In the genomic region with DNA sequence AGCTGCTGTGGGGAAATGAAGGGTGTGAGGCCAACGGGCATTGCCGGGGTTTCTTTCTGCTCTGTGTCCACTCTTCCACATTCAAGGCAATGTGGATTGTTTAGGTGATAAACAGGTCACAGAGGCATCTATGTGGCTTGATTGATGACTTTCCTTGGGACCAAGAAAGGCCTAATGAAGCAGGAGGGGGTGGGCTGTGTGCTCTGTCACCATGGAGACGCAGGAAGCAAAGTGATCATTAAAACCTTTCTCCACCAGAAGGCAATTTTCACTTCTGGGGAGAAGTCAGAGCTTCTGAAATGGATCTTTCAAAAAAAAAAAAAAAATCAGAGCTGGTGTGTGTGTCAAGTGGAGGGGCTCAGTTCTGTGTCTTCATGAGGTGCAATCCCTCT, we compare ENCODE assay signal across 10 mouse cellular contexts. TPM values are rescaled to one million over a fixed set of nuclear protein-coding genes. Genes with fewer than 3 reads are reported as not detected.
DNase-seq lines count a peak whose midpoint lies in the region; ATAC-seq and TF ChIP-seq lines count a peak whose summit lies in the region.
"Had no signal": no experiment of that assay in that cellular context is flagged by ENCODE, and none has a peak within 500 bp of the region (broad histone marks: within the 10 kb centered on the region; RNA-seq: fewer than 3 reads in every experiment).

No protein-coding gene starts in this region.

- no peaks in the 10 kb centered on the region for H3K9me3 ChIP-seq in forebrain, embryonic 10.5 days
- no peaks in the 10 kb centered on the region for H3K9me3 ChIP-seq in hindbrain, embryonic 15.5 days
- H3K9me3 ChIP-seq in midbrain, embryonic 16.5 days (replicated peaks; ENCODE audit: control insufficient read depth, low read length, poor library complexity, severe bottlenecking) = no peaks in the 10 kb centered on the region
- H3K9me3 ChIP-seq: liver, embryonic 13.5 days had no signal

- peaks cover 58% of the 10 kb centered on the region for H3K4me1 ChIP-seq in cerebellum, adult 2 months (ENCODE audit: control insufficient read depth, insufficient read depth, low read length)
- peaks cover 27% of the 10 kb centered on the region for H3K4me1 ChIP-seq in forebrain, embryonic 10.5 days
- H3K4me1 ChIP-seq in hindbrain, embryonic 15.5 days (replicated peaks) = peaks cover 24% of the 10 kb centered on the region
- peaks cover 26% of the 10 kb centered on the region for H3K4me1 ChIP-seq in midbrain, embryonic 16.5 days (ENCODE audit: control insufficient read depth, insufficient read depth, low read length)
- H3K4me1 ChIP-seq: liver, embryonic 13.5 days had no signal

- H3K4me2 ChIP-seq in hindbrain, embryonic 15.5 days = peak overlapping the region; percentile 81
- H3K4me2 ChIP-seq in midbrain, embryonic 16.5 days (ENCODE audit: low read length) = peak overlapping the region; percentile 86
- H3K4me2 ChIP-seq: liver, embryonic 13.5 days had no signal

- WGBS in cerebellum, adult 2 months = 31% methylated on average over 3 of the region's 3 CpGs
- WGBS in forebrain, embryonic 10.5 days = 54% methylated on average over 3 of the region's 3 CpGs
- 27% methylated on average over 3 of the region's 3 CpGs for WGBS in hindbrain, embryonic 15.5 days
- 20% methylated on average over 3 of the region's 3 CpGs for WGBS in midbrain, embryonic 16.5 days

- H3K4me3 ChIP-seq in cerebellum, adult 2 months (replicated peaks; ENCODE audit: insufficient read depth, low read depth, low read length) = peak overlapping the region; percentile 60
- peak overlapping the region; percentile 62 for H3K4me3 ChIP-seq in forebrain, embryonic 10.5 days
- peak overlapping the region; percentile 59 for H3K4me3 ChIP-seq in hindbrain, embryonic 15.5 days
- peak overlapping the region; percentile 81 for H3K4me3 ChIP-seq in midbrain, embryonic 16.5 days (ENCODE audit: low read depth, low read length)
- H3K4me3 ChIP-seq: liver, embryonic 13.5 days had no signal

- ATAC-seq in cerebellum, adult (ENCODE audit: insufficient number of reproducible peaks, low FRiP score, low TSS enrichment) = no peak
- peak; percentile 24 for ATAC-seq in hindbrain, embryonic 15.5 days (ENCODE audit: low FRiP score, low read depth)
- peak; percentile 9; the same call in 1 of the 2 replicates for ATAC-seq in midbrain, embryonic 16.5 days

- peak overlapping the region; percentile 88 for H3K9ac ChIP-seq in hindbrain, embryonic 15.5 days
- H3K9ac ChIP-seq in midbrain, embryonic 16.5 days (ENCODE audit: low read depth, low read length) = peak overlapping the region; percentile 98
- H3K9ac ChIP-seq: liver, embryonic 13.5 days had no signal

- H3K27me3 ChIP-seq in cerebellum, adult 2 months (ENCODE audit: control insufficient read depth, insufficient read depth, low read length) = no peaks in the 10 kb centered on the region
- peaks cover 69% of the 10 kb centered on the region for H3K27me3 ChIP-seq in forebrain, embryonic 10.5 days (ENCODE audit: poor library complexity, severe bottlenecking)
- no peaks in the 10 kb centered on the region for H3K27me3 ChIP-seq in hindbrain, embryonic 15.5 days
- no peaks in the 10 kb centered on the region for H3K27me3 ChIP-seq in midbrain, embryonic 16.5 days (ENCODE audit: control insufficient read depth, insufficient read depth, low read depth, low read length)

- TF ChIP-seq POLR2A in cerebellum, adult 2 months (IDR thresholded peaks at IDR 0.05; ENCODE audit: borderline replicate concordance, insufficient read depth, low read length) = no peak

- DNase-seq in cerebellum, adult 2 months = no peak
- DNase-seq in forebrain, embryonic 10.5 days (ENCODE audit: extremely low spot score, low spot score) = no peak
- DNase-seq in MN1 (ENCODE audit: low spot score) = no peak
- no peak for DNase-seq in frontal cortex, postnatal 14 days (ENCODE audit: low spot score in 2 of 2)
- DNase-seq in gastrocnemius, postnatal 10 days = no peak
- DNase-seq: cerebellum, adult 11-12 months; liver, embryonic 13.5 days had no signal

- no peaks in the 10 kb centered on the region for H3K36me3 ChIP-seq in forebrain, embryonic 10.5 days (replicated peaks)
- no peaks in the 10 kb centered on the region for H3K36me3 ChIP-seq in hindbrain, embryonic 15.5 days
- no peaks in the 10 kb centered on the region for H3K36me3 ChIP-seq in midbrain, embryonic 16.5 days (ENCODE audit: control insufficient read depth, insufficient read depth, low read length)
- H3K36me3 ChIP-seq: liver, embryonic 13.5 days had no signal

- TF ChIP-seq CTCF in cerebellum, adult 2 months (IDR thresholded peaks at IDR 0.05; ENCODE audit: borderline replicate concordance, insufficient read depth, low read depth, low read length) = no peak

- H3K27ac ChIP-seq in cerebellum, adult 2 months (ENCODE audit: insufficient read depth, low read length) = peak overlapping the region; percentile 71; the same call in 1 of the 2 replicates
- H3K27ac ChIP-seq in forebrain, embryonic 10.5 days = no peak overlapping the region; the same call in 1 of the 2 replicates
- peak overlapping the region; percentile 89 for H3K27ac ChIP-seq in hindbrain, embryonic 15.5 days (replicated peaks)
- H3K27ac ChIP-seq in midbrain, embryonic 16.5 days (ENCODE audit: low read length) = peak overlapping the region; percentile 92
- H3K27ac ChIP-seq: liver, embryonic 13.5 days had no signal

RNA-seq across cellular contexts. Expression of gene Phactr3, which starts 24.2 kb away (rescaled TPM):
- polyA plus RNA-seq in cerebellum, adult 2 months (2012; rRNA removed) = 75.5 and 79.8 TPM in 2 replicates
- polyA plus RNA-seq in forebrain, embryonic 10.5 days (2016; fragmentation: Nextera tagmentation; extraction: Ambion mirVana) = 4.2 and 4.9 TPM in 2 replicates
- polyA plus RNA-seq in hindbrain, embryonic 15.5 days (2015; fragmentation: Nextera tagmentation; extraction: Ambion mirVana) = 53.7 and 54.8 TPM in 2 replicates
- polyA plus RNA-seq in midbrain, embryonic 16.5 days (2015; fragmentation: Nextera tagmentation; extraction: Ambion mirVana) = 83.1 and 86.1 TPM in 2 replicates
- under 1 TPM; 0.23 to 0.38 TPM for total RNA-seq in gastrocnemius, postnatal 10 days (2021)
